Mouse (Mus musculus) embryonic facial prominence, embryonic 14.5 days (tissue): ENCODE measurements around the gene Fabp1. TPM values are rescaled to one million over a fixed set of nuclear protein-coding genes. Genes with fewer than 3 reads are reported as not detected.

Experiments
- ATAC-seq: fragments of 200-750 bp; cut with Nextera tagmentation; 2 replicates; pipeline ENCODE4 v1.8.0; 2017; ENCODE audit warnings: low read depth, moderate number of reproducible peaks, moderate TSS enrichment
- DNase-seq: peaks from one replicate; pipeline ENCODE4 v3.0.0-alpha.2; 2015; ENCODE audit warnings: low spot score
- H3K27ac ChIP-seq: fragments of 300-500 bp; sonication (generic); replicated peaks from 2 replicates; pipeline ENCODE4 v1.5.1; 2014; ENCODE audit warnings: low read depth, mild to moderate bottlenecking, low read length, moderate library complexity
- H3K27me3 ChIP-seq: fragments of 300-500 bp; sonication (generic); replicated peaks from 2 replicates; pipeline ENCODE4 v1.6.1; 2014; ENCODE audit warnings: low read length; ENCODE audit not compliant: control insufficient read depth, insufficient read depth
- H3K36me3 ChIP-seq: fragments of 300-500 bp; sonication (generic); 2 replicates; pipeline ENCODE4 v1.6.1; 2014; ENCODE audit warnings: low read length, mixed read lengths; ENCODE audit not compliant: control insufficient read depth, insufficient read depth
- H3K4me1 ChIP-seq: fragments of 300-500 bp; sonication (generic); 2 replicates; pipeline ENCODE4 v1.6.1; 2014; ENCODE audit warnings: antibody characterized with exemption, low read length; ENCODE audit not compliant: control insufficient read depth, insufficient read depth
- H3K4me2 ChIP-seq: fragments of 300-500 bp; sonication (generic); 2 replicates; pipeline ENCODE4 v1.6.1; 2014; ENCODE audit warnings: low read depth, mild to moderate bottlenecking, low read length, moderate library complexity, mixed read lengths
- H3K4me3 ChIP-seq: fragments of 300-500 bp; sonication (generic); 2 replicates; pipeline ENCODE4 v1.5.1; 2014; ENCODE audit warnings: low read depth, mild to moderate bottlenecking, low read length
- H3K9ac ChIP-seq: fragments of 300-500 bp; sonication (generic); 2 replicates; pipeline ENCODE4 v1.6.1; 2014; ENCODE audit warnings: low read depth, mild to moderate bottlenecking, low read length, moderate library complexity, mixed read lengths
- H3K9me3 ChIP-seq: fragments of 300-500 bp; sonication (generic); 2 replicates; pipeline ENCODE4 v1.6.1; 2016; ENCODE audit warnings: low read length; ENCODE audit not compliant: control insufficient read depth
- WGBS: fragments of 180-500 bp; shearing (Covaris S2); extraction: QIAGEN DNeasy Blood & Tissue Kit; methylation state at CpG from one replicate; pipeline ENCODE4 v1.1.7; 2014; 5-methylcytosine and 5-hydroxymethylcytosine counted together
- polyA plus RNA-seq: library from polyadenylated mRNA; unstranded; fragments of >200 nt; fragmentation: Nextera tagmentation; extraction: Ambion mirVana; gene quantifications from 2 replicates; pipeline ENCODE4 v1.2.1, GENCODE M21; 2014

Fabp1 gene
- polyA plus RNA-seq, 1 experiment from 2014 or later = not detected

DNA sequence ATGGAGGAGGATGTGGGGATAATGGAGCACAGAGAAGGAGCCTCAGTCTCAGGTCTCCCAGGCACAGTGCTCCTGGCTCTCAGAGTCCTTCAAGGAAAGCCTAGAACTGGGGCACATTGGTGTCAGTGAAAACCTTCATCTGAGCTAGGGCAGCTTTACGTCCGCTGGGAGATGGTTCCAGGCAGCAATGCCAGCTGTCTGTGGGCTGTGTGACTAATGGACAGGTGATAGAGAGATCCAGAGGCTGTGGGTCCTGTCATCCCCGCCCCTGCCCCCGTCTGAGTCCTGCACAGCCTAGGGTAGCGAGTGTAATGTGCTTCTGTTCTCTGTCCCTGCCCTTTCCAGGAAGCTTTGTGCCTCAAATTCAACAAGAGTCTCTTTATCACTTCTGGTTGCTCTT is 2.3 kb downstream of the Fabp1 start:
- Histone ChIP-seq H3K4me1 (no peaks in the 10 kb centered on the region), H3K4me2 (no peak overlapping the region), H3K4me3 (no peak overlapping the region), H3K27me3 (no peaks in the 10 kb centered on the region), H3K9me3 (no peaks in the 10 kb centered on the region), H3K9ac (no peak overlapping the region), H3K36me3 (no peaks in the 10 kb centered on the region), H3K27ac (no peak overlapping the region)
- no peak for ATAC-seq
- WGBS = 43% methylated on average over 5 of the region's 5 CpGs
- no peak for DNase-seq

- Histone ChIP-seq H3K4me1 (no peaks in the 10 kb centered on the region), H3K9me3 (no peaks in the 10 kb centered on the region), H3K4me2 (no peak overlapping the region), H3K4me3 (no peak overlapping the region), H3K27me3 (no peaks in the 10 kb centered on the region), H3K9ac (no peak overlapping the region), H3K27ac (no peak overlapping the region), H3K36me3 (no peaks in the 10 kb centered on the region)
- 73% methylated on average over 5 of the region's 5 CpGs for WGBS
- DNase-seq (no peak), ATAC-seq (no peak)
Observed at GRCm38 (mm10) chr6:71203674-71204073, 4.0 kb downstream of the Fabp1 start.

- WGBS = 93% methylated on average over 8 of the region's 8 CpGs
- ATAC-seq (no peak), DNase-seq (no peak)
- Histone ChIP-seq H3K4me2 (no peak overlapping the region), H3K4me3 (no peak overlapping the region), H3K9me3 (no peaks in the 10 kb centered on the region), H3K9ac (no peak overlapping the region), H3K27me3 (no peaks in the 10 kb centered on the region), H3K4me1 (no peaks in the 10 kb centered on the region), H3K27ac (no peak overlapping the region), H3K36me3 (no peaks in the 10 kb centered on the region)
Observed at GRCm38 (mm10) chr6:71204166-71204565, 4.5 kb downstream of the Fabp1 start.

DNA sequence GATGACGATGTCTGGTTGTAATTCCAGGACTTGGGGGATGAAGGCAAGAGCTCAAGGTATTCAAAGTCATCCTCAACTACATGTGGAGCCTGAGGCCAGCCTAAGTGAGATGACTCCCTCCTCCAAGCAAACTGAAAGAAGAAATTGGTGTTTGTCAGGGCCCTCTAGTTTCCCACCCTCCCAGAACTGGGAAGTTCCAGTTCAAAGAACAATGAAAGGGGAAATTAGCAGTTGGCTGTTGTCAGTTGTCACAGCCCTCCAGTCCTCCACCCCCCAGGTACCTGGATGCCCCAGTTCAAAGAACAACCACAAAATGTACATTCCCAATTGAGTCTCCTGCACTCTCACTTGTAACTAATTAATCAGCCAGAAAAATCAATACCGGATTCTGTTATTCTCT is 9.1 kb downstream of the Fabp1 start:
- H3K36me3 ChIP-seq = no peaks in the 10 kb centered on the region
- WGBS = 74% methylated on average over 2 of the region's 2 CpGs
- H3K4me1 ChIP-seq = no peaks in the 10 kb centered on the region
- no peaks in the 10 kb centered on the region for H3K9me3 ChIP-seq
- H3K4me2 ChIP-seq = no peak overlapping the region
- no peak overlapping the region for H3K27ac ChIP-seq
- no peak for ATAC-seq
- no peak overlapping the region for H3K4me3 ChIP-seq
- H3K9ac ChIP-seq = no peak overlapping the region
- H3K27me3 ChIP-seq = no peaks in the 10 kb centered on the region
- DNase-seq = no peak

- 61% methylated on average over 7 of the region's 7 CpGs for WGBS
- Histone ChIP-seq H3K9ac (no peak overlapping the region), H3K27ac (no peak overlapping the region), H3K4me2 (no peak overlapping the region), H3K27me3 (no peaks in the 10 kb centered on the region), H3K9me3 (no peaks in the 10 kb centered on the region), H3K4me3 (no peak overlapping the region), H3K4me1 (no peaks in the 10 kb centered on the region), H3K36me3 (no peaks in the 10 kb centered on the region)
- ATAC-seq = no peak
- DNase-seq = no peak
Observed at GRCm38 (mm10) chr6:71211917-71212316, 12.3 kb downstream of the Fabp1 start.

- Histone ChIP-seq H3K27ac (no peak overlapping the region), H3K9ac (no peak overlapping the region), H3K4me3 (no peak overlapping the region), H3K27me3 (no peaks in the 10 kb centered on the region), H3K4me1 (no peaks in the 10 kb centered on the region), H3K36me3 (no peaks in the 10 kb centered on the region), H3K9me3 (no peaks in the 10 kb centered on the region), H3K4me2 (no peak overlapping the region)
- WGBS = 96% methylated on average over 3 of the region's 3 CpGs
- no peak for DNase-seq
- no peak for ATAC-seq
Observed at GRCm38 (mm10) chr6:71212471-71212870, 12.8 kb downstream of the Fabp1 start.

DNA sequence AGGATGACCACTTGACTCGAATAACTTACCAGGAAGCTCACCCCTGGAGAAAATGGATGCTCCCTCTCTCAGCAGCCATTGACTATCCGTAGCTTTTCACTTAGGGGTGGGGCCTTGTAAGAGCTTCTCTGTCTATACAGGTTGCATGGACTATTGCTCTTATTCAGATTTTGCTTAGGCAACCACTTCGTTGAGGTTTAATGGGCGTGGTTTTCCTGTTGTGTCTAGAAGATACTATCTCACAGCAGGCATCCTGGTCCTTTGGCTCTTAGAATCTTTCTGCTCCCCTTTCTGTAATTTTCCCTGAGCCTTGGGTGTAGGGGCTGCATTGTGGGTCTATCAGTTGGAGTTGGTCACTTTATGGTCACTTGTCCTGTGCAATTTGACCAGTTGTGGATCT is 21.9 kb downstream of the Fabp1 start:
- DNase-seq = no peak
- 79% methylated on average over 4 of the region's 4 CpGs for WGBS
- no peaks in the 10 kb centered on the region for H3K9me3 ChIP-seq

DNA sequence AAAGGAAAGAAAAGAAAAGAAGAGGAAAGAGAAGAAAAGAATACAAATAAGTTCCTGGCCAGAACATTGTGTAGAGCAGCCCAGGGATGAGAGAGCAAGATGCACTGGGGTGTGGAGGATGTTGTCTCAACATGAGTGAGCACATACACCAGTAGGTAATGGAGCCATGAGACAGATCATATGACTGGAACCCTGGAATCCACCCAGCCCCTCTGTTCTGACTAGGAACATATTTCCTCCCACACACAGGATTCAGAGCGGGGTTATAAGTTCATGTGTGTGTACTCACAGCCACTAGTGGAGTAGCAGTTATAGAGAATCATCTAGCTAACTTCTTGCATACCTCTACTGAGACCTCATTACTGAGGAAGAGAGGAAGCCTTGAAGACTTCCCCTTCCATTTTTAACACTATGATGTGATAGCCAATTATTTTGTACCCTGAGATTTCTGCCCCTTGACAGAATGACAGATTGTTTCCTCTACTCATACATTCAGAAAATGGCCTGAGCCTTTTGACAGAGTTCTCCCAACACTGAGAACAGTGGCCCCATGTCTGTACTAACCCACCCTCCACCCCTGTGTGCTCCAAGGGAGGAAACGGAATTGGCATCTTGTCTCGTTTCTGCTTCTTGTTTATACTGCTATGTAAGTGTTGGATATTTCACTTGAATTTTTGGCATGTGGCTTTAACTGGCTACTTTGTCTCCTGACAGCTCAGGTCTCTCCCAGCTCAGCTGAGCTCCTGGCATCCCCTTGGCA is 24.7 kb downstream of the Fabp1 start:
- no peaks in the 10 kb centered on the region for H3K27me3 ChIP-seq
- no peak for ATAC-seq
- no peak overlapping the region for H3K4me2 ChIP-seq
- peak; percentile 51 for DNase-seq
- no peak overlapping the region for H3K4me3 ChIP-seq
- no peaks in the 10 kb centered on the region for H3K9me3 ChIP-seq
- H3K27ac ChIP-seq = no peak overlapping the region
- peaks cover 3% of the 10 kb centered on the region; the same call in 1 of the 2 replicates for H3K4me1 ChIP-seq
- H3K36me3 ChIP-seq = no peaks in the 10 kb centered on the region
- no peak overlapping the region for H3K9ac ChIP-seq
- WGBS = 66% methylated on average over 3 of the region's 3 CpGs

More for the DNA sequence above, 21.9 kb downstream of the Fabp1 start:
- H3K4me1 ChIP-seq = no peaks in the 10 kb centered on the region
- no peak for ATAC-seq
- no peak overlapping the region for H3K4me2 ChIP-seq
- H3K27ac ChIP-seq = no peak overlapping the region
- H3K4me3 ChIP-seq = no peak overlapping the region
- no peaks in the 10 kb centered on the region for H3K36me3 ChIP-seq
- H3K9ac ChIP-seq = no peak overlapping the region
- H3K27me3 ChIP-seq = no peaks in the 10 kb centered on the region

DNA sequence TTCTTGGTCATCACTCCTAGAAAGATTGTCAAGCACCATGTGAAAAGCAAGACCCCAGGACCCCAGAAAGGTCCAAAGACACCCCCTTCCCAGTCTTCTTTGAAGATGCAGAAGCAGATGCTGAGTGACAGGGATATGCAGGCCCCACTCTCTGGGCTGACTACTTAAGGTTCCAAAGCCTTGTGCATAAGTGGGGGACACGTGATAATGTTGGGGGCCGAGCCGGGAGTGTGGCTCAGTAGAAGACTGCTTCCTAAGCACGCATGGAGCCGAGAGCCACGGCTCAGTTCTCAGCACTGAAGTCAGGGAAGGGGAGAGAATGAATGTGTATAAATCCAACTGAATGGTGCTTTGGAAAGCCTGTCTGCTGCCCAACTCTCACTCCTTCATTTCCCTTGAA is 26.9 kb downstream of the Fabp1 start:
- no peak for ATAC-seq
- H3K4me2 ChIP-seq = no peak overlapping the region
- DNase-seq = no peak
- peaks cover 3% of the 10 kb centered on the region; the same call in 1 of the 2 replicates for H3K4me1 ChIP-seq
- H3K36me3 ChIP-seq = no peaks in the 10 kb centered on the region
- no peak overlapping the region for H3K27ac ChIP-seq
- H3K4me3 ChIP-seq = no peak overlapping the region
- H3K9ac ChIP-seq = no peak overlapping the region
- H3K27me3 ChIP-seq = no peaks in the 10 kb centered on the region
- no peaks in the 10 kb centered on the region for H3K9me3 ChIP-seq
- WGBS = 30% methylated on average over 6 of the region's 6 CpGs
